Mouse (Mus musculus) limb, embryonic 14.5 days (tissue): ENCODE measurements around the gene Chid1. TPM values are rescaled to one million over a fixed set of nuclear protein-coding genes. Genes with fewer than 3 reads are reported as not detected.

ENCODE experiments used
- ATAC-seq: fragments of 200-750 bp; cut with Nextera tagmentation; 2 replicates; pipeline ENCODE4 v1.8.0; 2017; ENCODE audit warnings: low read depth, moderate number of reproducible peaks, moderate TSS enrichment; ENCODE audit not compliant: low FRiP score
- DNase-seq: peaks from one replicate; pipeline ENCODE4 v3.0.0-alpha.2; 2015; ENCODE audit warnings: low spot score
- H3K27ac ChIP-seq: fragments of 300-500 bp; sonication (generic); replicated peaks from 2 replicates; pipeline ENCODE4 v1.5.1; 2014; ENCODE audit warnings: low read depth, mild to moderate bottlenecking, low read length, moderate library complexity, mixed read lengths
- H3K27me3 ChIP-seq: fragments of 300-500 bp; sonication (generic); 2 replicates; pipeline ENCODE4 v1.6.1; 2014; ENCODE audit warnings: low read length, mixed read lengths; ENCODE audit not compliant: control insufficient read depth, insufficient read depth
- H3K36me3 ChIP-seq: fragments of 300-500 bp; sonication (generic); 2 replicates; pipeline ENCODE4 v1.6.1; 2014; ENCODE audit warnings: mild to moderate bottlenecking, low read length, moderate library complexity, mixed read lengths; ENCODE audit not compliant: control insufficient read depth, insufficient read depth
- H3K4me1 ChIP-seq: fragments of 300-500 bp; sonication (generic); 2 replicates; pipeline ENCODE4 v1.6.1; 2014; ENCODE audit warnings: antibody characterized with exemption, low read length, mixed read lengths; ENCODE audit not compliant: control insufficient read depth, insufficient read depth
- H3K4me2 ChIP-seq: fragments of 300-500 bp; sonication (generic); replicated peaks from 2 replicates; pipeline ENCODE4 v1.6.1; 2014; ENCODE audit warnings: low read depth, mild to moderate bottlenecking, low read length, moderate library complexity; ENCODE audit not compliant: severe bottlenecking
- H3K4me3 ChIP-seq: fragments of 300-500 bp; sonication (generic); replicated peaks from 2 replicates; pipeline ENCODE4 v1.5.1; 2014; ENCODE audit warnings: low read length
- H3K9ac ChIP-seq: fragments of 300-500 bp; sonication (generic); 2 replicates; pipeline ENCODE4 v1.6.1; 2014; ENCODE audit warnings: mild to moderate bottlenecking, low read depth, low read length, moderate library complexity; ENCODE audit not compliant: severe bottlenecking
- H3K9me3 ChIP-seq: fragments of 300-500 bp; sonication (generic); 2 replicates; pipeline ENCODE4 v1.6.1; 2016; ENCODE audit warnings: low read length; ENCODE audit not compliant: control insufficient read depth
- POLR2A ChIP-seq: fragments of 200-500 bp; IDR thresholded peaks from 2 replicates; pipeline ENCODE4 v1.8.0; 2012; ENCODE audit warnings: inconsistent platforms, mild to moderate bottlenecking, moderate library complexity, borderline replicate concordance; ENCODE audit not compliant: insufficient read depth, insufficient read length; ENCODE audit errors: extremely low read depth
- WGBS: fragments of 180-500 bp; shearing (Covaris S2); extraction: QIAGEN DNeasy Blood & Tissue Kit; methylation state at CpG from one replicate; pipeline ENCODE4 v1.1.7; 2014; 5-methylcytosine and 5-hydroxymethylcytosine counted together
- polyA plus RNA-seq, 2 experiments: library from polyadenylated mRNA; depleted of rRNA in 1 of 2; stranded (reverse) in 1 of 2; unstranded in 1 of 2; fragments of >200 nt; fragmentation: Nextera tagmentation in 1 of 2; extraction: Ambion mirVana in 1 of 2; gene quantifications; 2 replicates each; pipeline versions ENCODE4 v1.2.1 to v1.2.3; 2012 to 2014

The Chid1 gene
- polyA plus RNA-seq, 2 experiments: 41.8 to 43.5 TPM

DNA sequence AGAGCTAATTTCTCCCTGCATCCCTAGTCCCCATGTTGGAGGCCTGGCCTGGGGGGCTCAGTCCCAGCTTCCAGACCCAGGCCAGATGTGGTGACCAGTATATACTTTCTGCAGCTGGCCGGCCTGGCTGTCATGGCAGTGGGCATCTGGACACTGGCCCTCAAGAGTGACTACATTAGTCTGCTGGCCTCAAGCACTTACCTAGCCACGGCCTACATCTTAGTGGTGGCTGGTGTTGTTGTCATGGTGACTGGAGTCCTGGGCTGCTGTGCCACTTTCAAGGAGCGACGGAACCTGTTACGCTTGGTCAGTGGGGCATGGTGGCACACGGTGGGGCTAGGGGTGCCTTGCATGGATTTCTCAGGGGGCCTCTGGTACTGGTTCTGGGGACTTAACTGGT lies 70.3 kb downstream of the Chid1 start:
- Histone ChIP-seq H3K27ac (no peak overlapping the region), H3K27me3 (peaks cover 8% of the 10 kb centered on the region), H3K9me3 (no peaks in the 10 kb centered on the region), H3K9ac (peak overlapping the region; percentile 70; the same call in 1 of the 2 replicates), H3K4me1 (peaks cover 51% of the 10 kb centered on the region), H3K36me3 (peaks cover 38% of the 10 kb centered on the region), H3K4me3 (peak overlapping the region; percentile 65), H3K4me2 (peak overlapping the region; percentile 84)
- ATAC-seq: no peak
- DNase-seq: no peak
- no peak for TF ChIP-seq POLR2A
- WGBS: 80% methylated on average over 6 of the region's 6 CpGs

DNA sequence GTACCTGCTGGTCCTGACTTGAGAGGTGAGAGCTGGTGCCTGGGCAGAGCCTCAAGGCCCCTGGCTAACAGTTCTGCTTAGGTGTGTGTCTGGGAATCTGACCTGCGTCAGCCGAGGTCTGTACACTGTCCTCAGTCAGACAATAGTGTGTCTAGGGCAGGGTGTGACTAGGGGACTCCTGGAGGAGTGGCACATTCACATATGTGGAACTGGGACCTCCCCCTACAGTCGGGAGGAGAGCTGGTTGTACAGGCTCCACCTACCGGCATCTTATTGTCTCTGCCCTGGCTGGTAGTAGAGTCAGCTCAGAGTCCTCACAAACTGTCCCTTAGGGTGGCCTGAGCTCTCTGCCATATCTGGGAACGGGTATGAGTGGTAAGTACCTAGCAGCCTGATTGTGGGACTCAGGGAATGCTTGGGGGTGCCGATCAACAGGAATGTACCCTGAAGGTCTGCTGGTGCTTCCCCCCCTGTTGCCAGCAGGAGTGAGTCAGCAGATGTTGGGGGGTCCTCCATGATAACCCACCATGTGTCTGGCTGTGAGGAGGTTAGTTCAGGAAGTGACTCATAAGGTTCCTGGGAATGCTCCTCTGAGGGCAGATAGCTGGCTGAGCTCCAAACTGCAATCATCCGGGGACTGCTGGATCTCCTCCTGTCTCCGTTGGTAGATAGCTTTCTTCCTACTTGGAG lies 71.0 kb downstream of the Chid1 start:
- peaks cover 38% of the 10 kb centered on the region for H3K36me3 ChIP-seq
- WGBS: 9% methylated on average over 8 of the region's 8 CpGs
- H3K4me2 ChIP-seq: peak overlapping the region; percentile 84
- peak overlapping the region; percentile 65 for H3K4me3 ChIP-seq
- ATAC-seq (peak; percentile 56; the same call in 1 of the 2 replicates), DNase-seq (peak; percentile 81)
- H3K27me3 ChIP-seq: peaks cover 15% of the 10 kb centered on the region
- TF ChIP-seq POLR2A: no peak
- H3K9ac ChIP-seq: peak overlapping the region; percentile 70
- no peaks in the 10 kb centered on the region for H3K9me3 ChIP-seq
- H3K27ac ChIP-seq: peak overlapping the region; percentile 72; the same call in 1 of the 2 replicates
- H3K4me1 ChIP-seq: peaks cover 44% of the 10 kb centered on the region

DNA sequence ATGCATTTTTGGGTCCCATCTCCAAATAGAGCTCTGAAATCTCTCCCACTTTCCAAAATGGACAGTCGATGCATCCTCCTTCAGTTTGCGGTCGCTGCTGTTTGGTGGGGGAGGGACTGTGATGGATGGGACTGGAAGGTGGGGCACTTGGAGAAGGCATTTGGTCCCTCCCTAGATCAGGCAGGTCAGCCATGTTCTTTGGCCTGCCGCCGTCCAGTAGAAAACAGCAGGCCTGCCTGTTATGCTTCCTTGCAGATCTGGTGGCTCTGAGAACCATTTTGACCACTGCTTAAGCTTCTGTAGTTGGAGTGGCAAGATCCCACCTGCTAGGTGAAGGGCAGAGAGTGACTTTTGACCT lies 71.5 kb downstream of the Chid1 start:
- Histone ChIP-seq H3K4me3 (peak overlapping the region; percentile 65), H3K4me1 (peaks cover 41% of the 10 kb centered on the region), H3K27me3 (peaks cover 20% of the 10 kb centered on the region), H3K4me2 (peak overlapping the region; percentile 84), H3K9me3 (no peaks in the 10 kb centered on the region), H3K36me3 (peaks cover 38% of the 10 kb centered on the region), H3K27ac (peak overlapping the region; percentile 72), H3K9ac (peak overlapping the region; percentile 70)
- DNase-seq (no peak), ATAC-seq (no peak)
- 13% methylated on average over 5 of the region's 5 CpGs for WGBS
- no peak for TF ChIP-seq POLR2A

DNA sequence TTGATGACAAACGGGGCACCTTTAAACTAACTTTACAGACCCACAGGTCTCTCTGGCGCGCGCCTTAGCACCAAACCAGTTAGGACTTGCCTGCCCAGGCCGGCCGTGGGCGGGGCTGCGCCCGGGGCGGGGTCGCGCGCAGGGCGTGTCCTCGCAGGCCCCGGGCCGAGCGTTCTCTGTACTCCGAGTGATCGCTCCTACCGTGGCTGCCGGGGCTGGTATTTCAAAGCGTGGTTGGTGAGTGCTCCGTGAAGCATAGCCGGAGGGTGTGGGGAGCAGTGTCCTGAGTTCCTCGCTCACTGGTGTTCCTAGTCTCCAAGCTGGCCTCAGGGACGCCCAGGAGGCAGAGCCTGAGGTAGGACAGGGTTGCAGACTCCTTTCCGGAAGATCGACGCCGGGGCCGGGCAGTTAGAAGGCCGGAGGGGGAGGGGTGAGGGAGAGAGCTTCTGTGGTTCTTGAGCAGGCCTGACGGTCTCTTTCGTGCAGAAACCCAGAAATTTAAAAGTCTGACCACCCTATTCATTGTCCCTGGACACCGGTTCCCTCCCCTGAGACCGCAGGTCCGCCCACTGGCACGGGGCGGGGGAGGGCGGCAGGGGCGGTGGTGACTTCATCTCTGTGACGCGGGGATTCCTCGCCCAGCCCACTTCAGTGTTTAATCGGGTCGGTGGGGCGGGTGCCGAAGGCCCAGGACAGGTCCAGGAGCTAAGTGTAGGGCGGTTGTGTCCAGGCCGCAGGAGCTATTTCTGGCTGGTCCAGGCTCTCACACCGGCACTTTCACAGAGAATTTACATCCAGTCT lies 72.2 kb downstream of the Chid1 start, which contains the start of gene Cd151:
TSS of gene Cd151 (plus strand) at position 163 of the 801 bp plus-strand sequence.
- peak within 1 kb of the TSS; percentile 70 for H3K9ac ChIP-seq
- peak within 1 kb of the TSS; percentile 84 for H3K4me2 ChIP-seq
- H3K36me3 ChIP-seq: peaks cover 32% of the 10 kb centered on the region
- peaks cover 27% of the 10 kb centered on the region for H3K27me3 ChIP-seq
- peak; percentile 75 for DNase-seq
- H3K27ac ChIP-seq: peak within 1 kb of the TSS; percentile 72
- no peak for TF ChIP-seq POLR2A
- ATAC-seq: peak; percentile 81
- no peaks in the 10 kb centered on the region for H3K9me3 ChIP-seq
- H3K4me1 ChIP-seq: peaks cover 41% of the 10 kb centered on the region
- peak within 1 kb of the TSS; percentile 65 for H3K4me3 ChIP-seq
- WGBS: under 1% methylated on average over 49 of the region's 52 CpGs

DNA sequence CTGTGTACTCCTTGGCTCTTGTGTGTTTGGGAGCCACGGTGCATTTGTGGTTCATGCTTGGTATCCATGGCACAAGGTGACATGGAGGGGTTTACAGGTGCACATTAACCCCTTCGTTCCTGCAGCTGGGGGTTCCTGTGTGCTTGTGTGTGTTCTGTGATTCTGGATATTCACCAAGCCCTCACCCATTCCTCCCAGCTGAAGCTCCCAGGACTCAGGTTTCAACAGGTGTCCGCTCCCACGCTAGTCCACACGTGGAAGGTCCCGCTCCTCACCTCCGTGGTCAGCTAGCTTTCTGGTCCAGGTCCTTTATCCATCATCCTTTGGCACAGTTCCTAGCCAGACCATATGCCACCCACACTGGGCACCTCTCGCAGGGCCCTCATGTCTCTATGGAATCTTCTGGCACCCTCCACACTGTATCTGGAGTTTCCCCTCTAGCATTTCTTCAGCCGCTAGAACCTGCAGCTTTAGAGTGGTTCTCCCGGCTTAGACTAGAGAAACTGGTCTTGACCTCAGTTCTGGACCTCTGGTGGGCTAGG lies 73.0 kb downstream of the Chid1 start:
- Histone ChIP-seq H3K4me1 (peaks cover 47% of the 10 kb centered on the region), H3K27ac (0 out of 2 replicates have a peak overlapping the region, but pooled peaks have one; percentile 72), H3K9ac (peak overlapping the region; percentile 70), H3K4me3 (peak overlapping the region; percentile 65), H3K4me2 (peak overlapping the region; percentile 84), H3K9me3 (no peaks in the 10 kb centered on the region), H3K36me3 (peaks cover 26% of the 10 kb centered on the region), H3K27me3 (peaks cover 35% of the 10 kb centered on the region)
- ATAC-seq (no peak), DNase-seq (no peak)
- 57% methylated on average over 10 of the region's 10 CpGs for WGBS
- TF ChIP-seq POLR2A: no peak
